Mouse (Mus musculus) kidney, postnatal 14 days (tissue): Measurements from ENCODE around the gene Sema6d.

Experiments used
- DNase-seq: peaks from one replicate; pipeline ENCODE4 v3.0.0; 2022; ENCODE audit warnings: mixed read lengths

The Sema6d gene

DNA sequence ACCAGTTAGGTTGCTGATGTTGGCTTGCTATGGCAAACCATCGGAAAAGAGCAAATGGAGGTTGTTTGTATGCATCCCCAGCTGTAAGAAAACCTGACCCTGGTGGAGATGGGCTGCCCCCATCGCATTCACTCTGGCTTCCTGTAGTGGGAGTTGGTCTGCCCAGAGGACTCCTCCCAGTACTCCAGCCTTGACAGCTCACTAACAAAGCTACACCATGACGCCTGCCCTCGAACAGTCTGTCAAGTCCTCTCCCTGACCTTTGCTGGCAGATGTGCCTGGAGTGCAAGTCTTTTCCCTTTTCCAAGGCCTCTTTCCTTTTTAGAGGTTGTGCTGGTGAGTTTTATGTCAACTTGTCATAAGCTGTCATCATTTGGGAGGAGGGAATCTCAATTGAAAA lies 388.8 kb downstream of the Sema6d start:
- DNase-seq: no peak

- DNase-seq: no peak
Observed at GRCm38 (mm10) chr2:124485761-124486160, 396.0 kb downstream of the Sema6d start.

DNA sequence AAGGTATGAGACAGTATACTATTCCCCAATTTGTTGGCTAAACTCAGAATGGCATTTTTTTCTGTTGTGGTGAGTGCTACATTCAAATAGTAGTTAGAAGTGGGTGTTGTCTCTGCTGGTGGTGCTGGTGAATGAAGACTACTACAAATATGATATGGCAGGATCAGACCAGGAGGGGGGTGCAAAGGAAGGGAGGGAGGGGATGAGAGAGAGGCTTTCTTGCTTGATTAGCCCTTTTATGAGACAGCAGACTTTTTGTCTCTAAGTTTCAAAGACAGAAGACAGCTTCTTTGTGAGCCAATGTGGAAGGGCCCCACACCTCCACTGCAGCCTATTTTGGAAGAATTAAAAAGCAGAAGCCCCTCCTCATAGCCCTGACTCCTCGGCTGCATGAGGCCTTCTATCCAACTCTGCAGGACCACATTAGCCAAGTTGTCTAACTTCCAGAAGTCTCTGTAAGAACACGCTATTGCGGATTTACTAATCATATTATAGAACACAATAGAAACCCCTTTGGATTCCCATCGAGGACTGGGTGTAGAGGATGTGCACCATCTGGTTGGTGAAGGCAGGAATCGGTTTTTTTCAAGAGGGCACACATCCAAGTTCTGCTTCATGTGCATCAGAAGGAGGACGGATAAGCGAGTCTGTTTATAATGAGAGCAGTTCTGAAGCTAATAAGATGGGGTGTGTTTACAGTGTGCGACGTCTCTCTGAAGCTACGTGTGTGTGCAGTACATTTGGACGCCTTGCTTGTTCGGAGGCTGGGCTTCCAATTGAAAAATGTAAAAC lies 400.4 kb downstream of the Sema6d start:
- no peak for DNase-seq

DNA sequence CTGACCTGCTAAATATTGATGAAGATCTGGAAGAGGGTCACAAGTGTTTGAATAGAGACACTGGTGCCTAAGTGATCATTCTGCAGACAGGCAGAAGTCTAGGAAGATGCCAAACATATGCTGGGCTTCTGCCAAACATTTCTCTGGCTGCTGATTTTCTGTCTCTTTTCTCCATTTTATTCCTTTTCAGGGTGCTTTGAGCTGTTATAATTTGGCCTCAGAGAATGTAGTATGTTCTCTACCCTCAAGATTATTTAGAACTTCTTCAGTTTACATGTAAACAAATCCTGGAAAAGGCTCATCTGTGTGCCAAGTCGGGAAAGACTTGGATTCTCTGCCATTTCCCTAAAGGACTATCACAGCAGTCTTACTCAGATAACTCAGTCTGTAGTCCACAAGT lies 406.0 kb downstream of the Sema6d start:
- no peak for DNase-seq

GRCm38 (mm10) chr2:124499670-124500069 lies 409.9 kb downstream of the Sema6d start:
- DNase-seq: no peak

- no peak for DNase-seq
Observed at GRCm38 (mm10) chr2:124505784-124506489, 416.2 kb downstream of the Sema6d start.

DNA sequence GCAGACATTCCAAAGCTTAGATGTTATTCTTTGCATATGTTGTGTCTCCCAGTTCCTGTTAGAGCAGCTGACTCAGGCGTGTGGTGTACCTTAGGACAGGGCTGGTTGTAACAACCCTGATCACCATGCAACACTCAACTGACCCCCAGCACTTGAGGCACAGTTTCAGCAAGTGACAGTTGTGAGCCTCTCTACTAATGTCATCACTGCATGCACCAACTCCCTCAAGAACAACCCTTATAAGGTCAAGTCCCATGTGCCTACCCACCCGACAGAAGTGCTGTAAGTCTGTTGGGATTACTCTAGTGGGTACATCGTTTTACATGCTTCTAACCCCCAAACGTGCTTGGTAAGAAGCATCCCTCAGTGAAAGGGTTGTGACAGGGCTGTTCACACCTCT lies 418.0 kb downstream of the Sema6d start:
- no peak for DNase-seq

DNA sequence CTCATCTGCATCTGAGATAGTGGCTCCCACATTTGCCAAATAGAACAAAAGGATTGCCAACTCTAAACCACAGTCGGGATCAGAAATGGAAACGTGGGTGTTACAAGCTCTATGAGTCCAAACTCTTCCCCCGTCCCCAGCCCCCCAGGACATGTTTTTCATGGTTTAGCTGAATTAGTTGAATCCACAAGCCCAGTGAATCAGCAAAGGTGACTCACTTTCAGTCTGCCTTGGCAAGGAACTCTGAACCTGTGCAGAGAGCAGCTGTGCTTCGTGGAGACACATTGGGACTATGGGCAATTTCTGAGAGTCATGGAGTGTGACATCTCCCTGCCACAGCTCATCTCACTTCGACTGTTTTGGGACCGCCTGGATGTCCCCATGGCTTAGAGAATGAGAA lies 419.7 kb downstream of the Sema6d start:
- no peak for DNase-seq

- DNase-seq: no peak
Observed at GRCm38 (mm10) chr2:124511826-124512225, 422.1 kb downstream of the Sema6d start.

GRCm38 (mm10) chr2:124522426-124522825 lies 432.7 kb downstream of the Sema6d start:
- peak; percentile 2 for DNase-seq

GRCm38 (mm10) chr2:124523667-124524066 lies 433.9 kb downstream of the Sema6d start:
- DNase-seq: no peak

DNA sequence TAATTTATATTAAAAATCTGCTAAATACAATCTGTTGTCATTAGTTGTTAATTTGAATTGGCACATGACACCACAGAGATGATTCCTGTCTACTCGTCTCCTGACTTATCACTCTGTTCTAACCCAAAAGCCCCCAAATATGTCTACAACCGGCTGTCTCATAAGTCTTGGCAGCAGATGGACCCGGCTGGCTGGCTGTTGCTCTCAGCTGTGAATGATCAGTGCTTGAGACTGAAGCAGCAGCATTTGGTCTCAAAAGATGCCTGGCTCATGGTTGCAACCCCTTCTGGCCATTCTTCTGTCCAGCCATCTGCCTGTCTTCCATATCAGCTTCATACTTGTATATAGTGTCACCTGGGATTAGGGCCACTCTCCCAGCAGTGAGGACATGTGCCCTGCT lies 434.4 kb downstream of the Sema6d start:
- peak; percentile 12 for DNase-seq

DNA sequence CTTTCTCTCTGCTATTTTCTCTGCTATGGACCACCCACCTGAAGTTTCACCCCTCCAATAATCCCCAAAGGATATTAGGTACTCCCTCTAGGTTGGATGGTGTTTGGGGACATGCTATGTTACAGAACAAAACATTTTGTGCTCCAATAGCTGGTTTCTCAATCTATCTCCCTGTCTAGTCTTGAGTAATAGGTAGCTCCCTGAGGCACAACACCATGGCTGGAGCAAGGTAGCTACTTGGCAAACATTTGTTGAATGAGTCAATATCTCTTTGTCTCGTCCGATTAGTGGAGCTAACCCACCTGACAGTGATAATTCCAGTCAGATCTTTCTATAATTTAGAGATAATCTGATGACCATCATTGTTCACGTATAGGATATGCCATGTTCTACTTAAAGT lies 437.9 kb downstream of the Sema6d start:
- no peak for DNase-seq

DNA sequence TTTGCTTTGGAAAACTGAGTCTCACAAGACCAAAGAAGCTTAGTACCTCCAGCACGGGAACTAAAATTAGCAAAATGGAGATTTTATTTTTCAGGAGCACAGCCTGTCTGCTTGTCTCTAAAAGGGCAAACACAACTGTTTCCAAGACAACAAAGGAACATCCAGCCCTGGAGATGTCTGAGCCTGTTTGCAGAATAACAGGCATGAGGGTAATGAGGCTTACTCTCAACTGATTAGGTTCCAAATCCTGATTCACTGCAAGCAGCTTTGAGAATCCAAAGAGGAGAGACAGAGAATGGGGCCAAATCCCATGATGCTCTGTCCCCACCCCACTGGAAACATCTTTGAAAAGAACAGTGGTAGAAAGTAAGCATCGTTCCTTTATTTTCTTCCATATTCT lies 440.7 kb downstream of the Sema6d start:
- DNase-seq: no peak

DNA sequence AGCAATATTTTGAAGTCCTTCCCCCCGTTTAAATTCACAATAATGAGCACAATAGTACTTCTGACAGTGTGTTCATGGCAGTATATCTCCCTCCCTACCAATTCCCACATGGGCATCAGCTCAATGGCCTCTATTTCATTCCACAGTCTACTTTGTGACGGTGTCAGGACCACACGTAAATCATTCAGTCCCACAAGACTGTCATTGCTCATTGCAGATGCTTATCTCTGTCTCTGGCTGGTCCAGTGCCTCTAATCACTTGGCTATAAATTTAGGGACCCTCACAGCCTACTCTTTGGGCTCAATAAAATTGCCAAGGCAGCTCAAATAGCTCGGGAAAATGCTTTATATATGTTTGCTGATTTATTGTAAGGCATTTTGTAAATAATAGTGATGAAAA lies 441.3 kb downstream of the Sema6d start:
- no peak for DNase-seq

DNA sequence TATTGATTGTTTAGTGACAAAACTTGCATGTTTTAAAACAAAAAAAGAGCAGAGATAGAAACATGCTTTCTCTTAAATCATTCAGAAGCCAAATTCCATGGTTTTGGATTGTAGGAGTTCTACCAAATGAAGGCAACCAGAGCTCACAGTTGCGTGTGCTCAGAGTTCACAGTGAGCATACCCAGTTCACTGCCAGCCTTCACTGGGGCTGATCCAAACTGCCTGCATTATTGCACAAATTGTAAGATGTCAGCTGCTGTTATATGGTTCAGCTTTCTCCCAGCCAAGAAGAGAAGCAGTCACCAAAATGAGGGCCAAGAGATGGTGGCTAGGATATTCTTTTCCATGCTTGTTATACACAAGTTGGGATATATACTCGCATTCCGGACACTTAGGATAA lies 443.1 kb downstream of the Sema6d start:
- DNase-seq: no peak

GRCm38 (mm10) chr2:124533602-124534001 lies 443.8 kb downstream of the Sema6d start:
- DNase-seq: no peak

DNA sequence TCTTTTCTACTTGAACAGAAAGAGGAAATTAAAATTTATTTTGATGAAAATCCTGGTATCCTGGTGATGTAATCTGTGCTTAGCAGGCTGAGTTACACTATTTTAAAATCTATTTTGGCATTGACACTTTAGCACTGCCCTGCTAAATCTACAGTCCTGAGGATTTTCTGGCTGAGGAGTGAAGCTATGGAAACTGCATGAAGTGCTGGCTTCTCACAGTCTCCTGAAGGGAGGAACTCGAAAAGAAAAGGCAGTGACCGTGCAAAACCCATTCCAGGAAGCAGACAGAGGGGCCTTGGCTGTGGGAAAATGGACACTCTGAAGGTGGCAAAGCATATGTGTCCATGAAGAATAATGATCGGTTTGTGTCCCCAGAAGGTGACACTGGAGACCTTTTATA lies 460.5 kb downstream of the Sema6d start:
- no peak for DNase-seq

DNA sequence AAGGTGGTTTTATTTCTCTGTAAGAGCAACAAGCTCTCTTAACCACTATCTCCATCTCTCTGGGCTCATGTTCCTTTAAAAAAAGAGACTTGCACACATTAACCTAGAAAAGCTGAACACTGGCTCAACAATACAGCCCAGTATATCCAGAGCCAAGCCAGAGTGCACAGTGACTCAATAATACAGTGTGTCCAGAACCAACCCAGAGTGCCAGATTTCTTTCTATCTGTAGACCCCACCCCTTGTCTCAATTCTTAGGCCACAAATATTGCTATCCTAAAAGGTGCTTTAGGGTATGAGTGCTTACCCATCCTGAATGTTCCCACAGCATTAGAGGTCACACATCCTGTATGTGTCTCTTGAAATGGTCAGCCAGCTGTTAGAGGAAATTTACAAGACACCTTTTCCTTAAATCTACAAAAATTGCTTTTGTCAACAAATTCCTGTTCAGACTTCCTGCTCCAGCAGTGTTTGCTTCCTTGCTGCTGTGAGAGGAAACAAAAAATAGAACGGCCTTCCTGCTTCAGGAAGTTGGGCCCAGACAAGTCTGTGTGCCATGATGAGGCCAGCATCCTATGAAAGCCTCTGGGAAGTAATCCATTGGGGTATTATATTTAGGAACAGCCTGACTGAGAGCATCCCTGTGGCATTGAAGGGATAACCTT lies 465.1 kb downstream of the Sema6d start:
- DNase-seq: peak; percentile 59

DNA sequence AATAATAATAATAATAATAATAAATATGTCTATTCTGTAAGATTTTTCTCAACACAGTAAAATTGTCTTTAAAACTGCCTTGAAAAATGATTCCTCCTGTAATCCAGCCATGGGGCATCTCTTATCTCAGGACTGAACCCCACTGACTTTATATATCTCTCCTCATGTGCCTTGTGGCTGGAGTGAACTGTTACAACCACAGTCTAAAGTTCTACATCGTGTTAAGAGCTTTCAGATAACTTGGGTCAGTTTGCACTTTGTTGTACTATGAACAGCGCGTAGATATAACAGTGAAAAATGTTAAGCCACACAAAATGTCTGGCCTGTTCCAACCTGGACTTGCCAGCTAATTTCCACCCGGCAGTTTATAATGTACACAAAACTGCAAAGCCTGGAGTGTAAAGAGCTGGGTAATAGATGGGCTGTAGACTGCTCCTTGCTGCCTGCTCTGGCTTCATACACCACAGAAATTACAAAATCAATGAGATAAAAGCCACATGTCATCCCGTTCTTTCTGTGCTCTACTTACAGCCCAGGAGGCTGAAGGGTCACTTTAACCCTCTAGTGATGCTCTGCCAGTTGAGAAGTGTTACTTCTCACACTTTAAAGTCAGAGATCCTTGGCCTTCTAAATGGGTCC lies 467.2 kb downstream of the Sema6d start:
- no peak for DNase-seq

DNA sequence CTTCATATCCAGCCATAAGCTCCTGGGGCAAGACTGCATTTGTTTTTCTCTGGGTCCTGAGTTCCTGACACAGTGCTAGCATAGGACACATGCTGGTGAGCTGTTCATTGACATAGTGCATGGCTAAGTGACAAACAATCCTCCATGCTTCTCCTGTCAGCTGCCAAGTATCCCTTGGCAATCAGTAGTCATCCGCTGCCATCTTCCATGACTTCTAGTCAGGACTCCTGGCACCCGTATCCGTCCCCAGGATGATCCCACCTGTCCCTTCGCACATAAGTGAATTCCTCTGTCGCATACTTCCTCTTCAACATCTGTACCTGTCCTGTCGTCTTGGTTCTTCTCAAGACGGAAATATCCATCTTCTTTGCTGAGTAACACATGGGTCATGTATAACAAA lies 468.3 kb downstream of the Sema6d start:
- DNase-seq: no peak

GRCm38 (mm10) chr2:124561668-124562067 lies 471.9 kb downstream of the Sema6d start:
- DNase-seq: no peak

DNA sequence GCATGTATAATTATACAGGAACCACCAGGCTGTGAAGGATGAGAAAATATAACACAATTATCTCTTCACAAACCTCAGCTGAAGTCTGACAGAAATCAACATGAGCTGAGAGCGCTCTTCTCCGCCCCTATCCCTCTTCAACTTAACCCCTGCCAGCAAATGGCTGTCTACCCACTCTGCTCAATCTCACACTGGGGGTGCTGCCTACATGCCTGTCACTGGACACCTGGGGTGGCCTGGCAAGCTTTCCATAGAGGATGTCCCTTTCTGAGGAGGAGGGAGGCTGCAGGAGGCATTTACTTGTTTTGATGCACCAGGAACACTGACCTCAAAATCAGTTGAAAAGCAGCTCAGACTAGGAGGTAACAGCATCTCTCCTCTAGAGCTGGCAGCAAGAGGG lies 472.3 kb downstream of the Sema6d start:
- no peak for DNase-seq

DNA sequence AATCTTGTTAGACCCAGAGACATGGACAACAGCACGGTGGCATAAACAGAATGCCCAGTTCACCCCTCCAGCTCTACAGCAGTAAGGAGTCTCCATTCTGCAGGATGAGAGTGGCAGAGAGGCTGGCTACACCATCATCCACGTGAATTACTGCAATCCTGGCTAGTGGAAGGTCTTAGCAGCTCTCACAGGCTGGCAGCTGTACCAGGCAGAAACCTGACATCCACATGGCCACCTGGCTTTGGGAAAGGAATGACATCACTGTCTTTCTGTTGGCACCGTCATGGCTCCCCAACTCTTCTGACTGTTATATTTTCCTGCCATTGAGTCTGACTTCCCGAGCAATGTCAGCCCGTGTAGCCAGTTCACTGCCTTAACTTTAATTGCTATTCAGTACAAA lies 474.0 kb downstream of the Sema6d start:
- DNase-seq: no peak
